Mouse (Mus musculus) limb, embryonic 13.5 days (tissue): ENCODE data around the gene Haus4. TPM values are rescaled to one million over a fixed set of nuclear protein-coding genes. Genes with fewer than 3 reads are reported as not detected.

Source experiments
- ATAC-seq: fragments of 200-750 bp; cut with Nextera tagmentation; 2 replicates; pipeline ENCODE4 v1.8.0; 2017; ENCODE audit warnings: low read depth, moderate number of reproducible peaks, moderate TSS enrichment; ENCODE audit not compliant: low FRiP score
- H3K27ac ChIP-seq: fragments of 300-500 bp; sonication (generic); 2 replicates; pipeline ENCODE4 v1.5.1; 2015; ENCODE audit warnings: inconsistent platforms, mild to moderate bottlenecking, moderate library complexity
- H3K27me3 ChIP-seq: fragments of 300-500 bp; sonication (generic); 2 replicates; pipeline ENCODE4 v1.6.1; 2015; ENCODE audit warnings: mild to moderate bottlenecking, inconsistent platforms
- H3K36me3 ChIP-seq: fragments of 300-500 bp; sonication (generic); 2 replicates; pipeline ENCODE4 v1.6.1; 2015; ENCODE audit warnings: inconsistent platforms, mild to moderate bottlenecking, moderate library complexity
- H3K4me1 ChIP-seq: fragments of 300-500 bp; sonication (generic); 2 replicates; pipeline ENCODE4 v1.6.1; 2015; ENCODE audit warnings: inconsistent platforms
- H3K4me2 ChIP-seq: fragments of 300-500 bp; sonication (generic); replicated peaks from 2 replicates; pipeline ENCODE4 v1.6.1; 2015; ENCODE audit warnings: inconsistent platforms, mild to moderate bottlenecking, moderate library complexity
- H3K4me3 ChIP-seq: fragments of 300-500 bp; sonication (generic); 2 replicates; pipeline ENCODE4 v1.5.1; 2015; ENCODE audit warnings: moderate library complexity, mild to moderate bottlenecking, inconsistent platforms
- H3K9ac ChIP-seq: fragments of 300-500 bp; sonication (generic); 2 replicates; pipeline ENCODE4 v1.6.1; 2015; ENCODE audit warnings: mild to moderate bottlenecking, inconsistent platforms
- H3K9me3 ChIP-seq: fragments of 300-500 bp; sonication (generic); 2 replicates; pipeline ENCODE4 v1.6.1; 2016; ENCODE audit warnings: inconsistent platforms
- WGBS: fragments of 180-500 bp; shearing (Covaris S2); methylation state at CpG from one replicate; pipeline ENCODE4 v1.1.7; 2015; 5-methylcytosine and 5-hydroxymethylcytosine counted together
- polyA plus RNA-seq: library from polyadenylated mRNA; unstranded; fragments of >200 nt; fragmentation: Nextera tagmentation; extraction: Ambion mirVana; gene quantifications from 2 replicates; pipeline ENCODE4 v1.2.1, GENCODE M21; 2015

The Haus4 gene
- polyA plus RNA-seq, 1 experiment from 2014 or later = 51.0 TPM

GRCm38 (mm10) chr14:54569451-54570392 lies 15.3 kb upstream of the Haus4 start:
- H3K4me2 ChIP-seq = no peak overlapping the region
- H3K4me1 ChIP-seq = peaks cover 32% of the 10 kb centered on the region
- H3K4me3 ChIP-seq = no peak overlapping the region
- H3K9ac ChIP-seq = no peak overlapping the region
- ATAC-seq = no peak
- H3K36me3 ChIP-seq = peaks cover 76% of the 10 kb centered on the region
- 71% methylated on average over 17 of the region's 17 CpGs for WGBS
- no peak overlapping the region for H3K27ac ChIP-seq
- H3K9me3 ChIP-seq = no peaks in the 10 kb centered on the region
- H3K27me3 ChIP-seq = no peaks in the 10 kb centered on the region

GRCm38 (mm10) chr14:54568694-54569414 lies 14.4 kb upstream of the Haus4 start:
- H3K9ac ChIP-seq = no peak overlapping the region
- no peak overlapping the region for H3K27ac ChIP-seq
- ATAC-seq = peak; percentile 3; the same call in 1 of the 2 replicates
- H3K4me2 ChIP-seq = no peak overlapping the region
- no peaks in the 10 kb centered on the region for H3K9me3 ChIP-seq
- no peak overlapping the region for H3K4me3 ChIP-seq
- 75% methylated on average over 15 of the region's 15 CpGs for WGBS
- no peaks in the 10 kb centered on the region for H3K27me3 ChIP-seq
- H3K36me3 ChIP-seq = peaks cover 73% of the 10 kb centered on the region
- peaks cover 23% of the 10 kb centered on the region for H3K4me1 ChIP-seq

- no peak overlapping the region for H3K27ac ChIP-seq
- H3K4me1 ChIP-seq = no peaks in the 10 kb centered on the region
- ATAC-seq = no peak
- no peak overlapping the region for H3K9ac ChIP-seq
- no peaks in the 10 kb centered on the region for H3K9me3 ChIP-seq
- no peak overlapping the region for H3K4me2 ChIP-seq
- 81% methylated on average over 14 of the region's 14 CpGs for WGBS
- no peaks in the 10 kb centered on the region for H3K27me3 ChIP-seq
- H3K36me3 ChIP-seq = no peaks in the 10 kb centered on the region
- no peak overlapping the region for H3K4me3 ChIP-seq
Observed at GRCm38 (mm10) chr14:54560527-54561242, 6.3 kb upstream of the Haus4 start.

GRCm38 (mm10) chr14:54557330-54557729 lies 2.9 kb upstream of the Haus4 start:
- Histone ChIP-seq H3K4me3 (no peak overlapping the region), H3K4me1 (peaks cover 10% of the 10 kb centered on the region; the same call in 1 of the 2 replicates), H3K9ac (no peak overlapping the region), H3K27me3 (no peaks in the 10 kb centered on the region), H3K27ac (no peak overlapping the region), H3K36me3 (no peaks in the 10 kb centered on the region), H3K4me2 (no peak overlapping the region), H3K9me3 (no peaks in the 10 kb centered on the region)
- no peak for ATAC-seq
- WGBS = 84% methylated on average over 8 of the region's 8 CpGs

GRCm38 (mm10) chr14:54553454-54553974 lies 902 bp downstream of the Haus4 start:
- no peak for ATAC-seq
- Histone ChIP-seq H3K4me1 (peaks cover 10% of the 10 kb centered on the region; the same call in 1 of the 2 replicates), H3K9me3 (no peaks in the 10 kb centered on the region), H3K9ac (peak overlapping the region; percentile 83), H3K4me3 (peak overlapping the region; percentile 64), H3K27ac (peak overlapping the region; percentile 90), H3K36me3 (peaks cover 34% of the 10 kb centered on the region), H3K27me3 (no peaks in the 10 kb centered on the region), H3K4me2 (peak overlapping the region; percentile 92)
- whole genome bisulfite sequencing = 2% methylated on average over 21 of the region's 21 CpGs

- no peak overlapping the region for H3K27ac ChIP-seq
- H3K9me3 ChIP-seq = no peaks in the 10 kb centered on the region
- no peaks in the 10 kb centered on the region for H3K4me1 ChIP-seq
- H3K4me3 ChIP-seq = no peak overlapping the region
- H3K9ac ChIP-seq = no peak overlapping the region
- 92% methylated on average over 5 of the region's 5 CpGs for WGBS
- no peaks in the 10 kb centered on the region for H3K27me3 ChIP-seq
- no peak overlapping the region for H3K4me2 ChIP-seq
- peaks cover 83% of the 10 kb centered on the region for H3K36me3 ChIP-seq
- ATAC-seq = no peak
Observed at GRCm38 (mm10) chr14:54544703-54545102, 9.7 kb downstream of the Haus4 start.

- H3K27me3 ChIP-seq = no peaks in the 10 kb centered on the region
- H3K4me1 ChIP-seq = no peaks in the 10 kb centered on the region
- no peak overlapping the region for H3K27ac ChIP-seq
- no peaks in the 10 kb centered on the region for H3K9me3 ChIP-seq
- H3K9ac ChIP-seq = no peak overlapping the region
- no peak for ATAC-seq
- no peak overlapping the region for H3K4me3 ChIP-seq
- H3K4me2 ChIP-seq = no peak overlapping the region
- peaks cover 45% of the 10 kb centered on the region for H3K36me3 ChIP-seq
- 70% methylated on average over 11 of the region's 11 CpGs for WGBS
Observed at GRCm38 (mm10) chr14:54540771-54541170, 13.6 kb downstream of the Haus4 start.

GRCm38 (mm10) chr14:54538580-54538979 lies 15.8 kb downstream of the Haus4 start:
- Histone ChIP-seq H3K27ac (no peak overlapping the region), H3K27me3 (no peaks in the 10 kb centered on the region), H3K9ac (no peak overlapping the region), H3K36me3 (peaks cover 24% of the 10 kb centered on the region), H3K4me3 (no peak overlapping the region), H3K9me3 (no peaks in the 10 kb centered on the region), H3K4me1 (no peaks in the 10 kb centered on the region), H3K4me2 (no peak overlapping the region)
- no peak for ATAC-seq
- 93% methylated on average over 2 of the region's 2 CpGs for WGBS

- Histone ChIP-seq H3K9ac (0 out of 2 replicates have a peak overlapping the region, but pooled peaks have one; percentile 36), H3K4me1 (peaks cover 17% of the 10 kb centered on the region), H3K36me3 (no peaks in the 10 kb centered on the region), H3K4me2 (peak overlapping the region; percentile 81), H3K9me3 (no peaks in the 10 kb centered on the region), H3K4me3 (0 out of 2 replicates have a peak overlapping the region, but pooled peaks have one; percentile 7), H3K27me3 (no peaks in the 10 kb centered on the region), H3K27ac (0 out of 2 replicates have a peak overlapping the region, but pooled peaks have one; percentile 12)
- 13% methylated on average over 17 of the region's 17 CpGs for WGBS
- peak; percentile 81 for ATAC-seq
Observed at GRCm38 (mm10) chr14:54528446-54529111, 25.8 kb downstream of the Haus4 start.

GRCm38 (mm10) chr14:54528007-54528393 lies 26.4 kb downstream of the Haus4 start:
- no peaks in the 10 kb centered on the region for H3K27me3 ChIP-seq
- no peaks in the 10 kb centered on the region for H3K9me3 ChIP-seq
- peak overlapping the region; percentile 81 for H3K4me2 ChIP-seq
- no peaks in the 10 kb centered on the region for H3K36me3 ChIP-seq
- peak; percentile 3; the same call in 1 of the 2 replicates for ATAC-seq
- H3K27ac ChIP-seq = peak overlapping the region; percentile 58; the same call in 1 of the 2 replicates
- H3K9ac ChIP-seq = peak overlapping the region; percentile 67; the same call in 1 of the 2 replicates
- H3K4me1 ChIP-seq = peaks cover 17% of the 10 kb centered on the region
- 19% methylated on average over 5 of the region's 5 CpGs for WGBS
- H3K4me3 ChIP-seq = peak overlapping the region; percentile 48
